Mouse (Mus musculus): ENCODE measurements around the gene Psmd10.

- TF ChIP-seq CTCF (IDR thresholded peaks at IDR 0.05; ENCODE audit: extremely low read depth, insufficient read depth, low read length) (no peak), POLR2A (IDR thresholded peaks at IDR 0.05; ENCODE audit: extremely low read depth, insufficient read depth, low read length) (no peak)
Measured at GRCm38 (mm10) chrX:140996909-140997516, 40.5 kb upstream of the Psmd10 start.
